Mouse (Mus musculus): Measurements from ENCODE around the gene Cbx3.
"Not testable (repeated sequence)": the region's sequence is repeated elsewhere in the genome, so short reads cannot be mapped to it uniquely, and the experiment has no call there.

Cbx3 gene

DNA sequence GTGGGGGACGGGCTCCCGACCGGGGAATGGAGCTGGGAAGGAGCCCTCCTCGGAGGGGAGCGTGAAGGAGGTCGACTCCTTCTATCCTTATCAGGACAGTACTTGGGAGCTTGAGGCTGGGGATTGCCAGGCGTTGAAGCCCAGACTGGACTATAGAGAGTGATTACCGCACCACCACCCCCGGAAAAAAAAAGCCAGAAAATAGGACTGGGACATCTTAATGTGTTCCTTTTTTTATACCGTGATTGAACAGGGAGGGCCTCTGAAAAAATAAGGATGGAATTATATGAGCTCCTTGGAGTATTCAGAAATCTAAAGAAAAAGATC, 982 bp downstream of the Cbx3 start:
- DNase-seq, result no peak

DNA sequence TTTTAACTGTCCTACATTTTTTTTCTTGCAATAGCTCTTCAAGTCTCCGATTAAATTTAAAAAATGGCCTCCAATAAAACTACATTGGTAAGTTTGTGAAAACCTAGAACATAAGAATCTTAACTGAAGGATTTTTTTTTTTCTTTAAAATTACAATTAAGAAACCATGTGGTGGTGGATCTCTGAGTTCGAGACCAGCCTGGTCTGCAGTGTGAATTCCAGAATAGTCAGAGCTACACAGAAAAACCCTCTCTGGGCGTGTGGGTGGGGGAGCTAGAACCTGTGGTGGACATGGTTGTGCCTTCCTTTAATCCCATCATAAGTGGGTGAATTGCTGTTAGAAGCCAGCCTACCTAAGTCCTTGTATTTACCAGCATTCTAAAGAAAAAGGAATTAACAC, 1.6 kb downstream of the Cbx3 start:
- no peak for DNase-seq

DNA sequence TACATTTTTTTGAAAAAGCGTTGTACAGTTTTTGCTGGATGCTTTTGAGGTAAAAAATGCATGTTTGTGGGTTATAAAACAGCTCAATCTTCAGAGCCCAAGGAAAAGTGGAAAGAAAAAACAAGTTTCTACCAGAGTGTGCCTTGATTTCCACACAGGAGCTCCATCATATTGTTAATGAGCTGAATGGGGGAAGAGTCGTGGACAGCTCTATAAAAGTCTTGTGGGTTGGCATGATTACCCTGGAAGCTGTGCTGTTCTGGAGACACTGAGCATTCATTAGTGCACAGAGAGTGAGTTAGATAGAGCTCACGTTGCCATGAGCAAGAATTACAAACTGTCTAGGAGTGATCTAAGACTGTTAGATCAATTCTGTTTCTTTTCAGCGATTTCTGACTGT, 2.1 kb downstream of the Cbx3 start:
- no peak for DNase-seq

DNA sequence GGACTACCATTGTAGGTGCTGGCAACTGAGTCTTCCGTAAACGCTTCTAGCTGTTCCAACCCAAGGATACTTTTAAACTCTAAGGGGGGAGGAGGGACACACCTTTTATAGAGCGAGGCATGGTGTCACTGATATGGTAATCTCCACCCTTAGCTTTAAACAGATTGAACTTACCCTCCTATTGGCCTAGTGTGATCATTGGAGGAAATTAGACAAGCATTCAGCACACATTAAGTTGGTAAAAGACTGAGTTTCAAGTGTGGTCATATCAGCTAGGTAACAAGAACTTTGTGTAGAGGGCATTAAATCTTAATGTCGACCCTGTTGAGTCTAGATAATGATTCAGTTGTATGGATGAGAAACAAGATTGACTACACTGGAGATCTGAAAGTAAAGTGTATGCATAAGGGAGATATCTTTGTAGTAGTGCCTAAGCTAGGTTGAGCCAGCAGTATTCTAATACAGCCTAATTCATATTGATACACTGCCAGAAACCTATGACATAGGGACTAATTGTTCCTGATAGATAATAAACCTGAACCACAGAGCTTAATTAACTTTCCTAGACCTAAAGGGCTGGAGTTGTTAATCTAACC, 9.1 kb downstream of the Cbx3 start:
- no peak for DNase-seq

DNA sequence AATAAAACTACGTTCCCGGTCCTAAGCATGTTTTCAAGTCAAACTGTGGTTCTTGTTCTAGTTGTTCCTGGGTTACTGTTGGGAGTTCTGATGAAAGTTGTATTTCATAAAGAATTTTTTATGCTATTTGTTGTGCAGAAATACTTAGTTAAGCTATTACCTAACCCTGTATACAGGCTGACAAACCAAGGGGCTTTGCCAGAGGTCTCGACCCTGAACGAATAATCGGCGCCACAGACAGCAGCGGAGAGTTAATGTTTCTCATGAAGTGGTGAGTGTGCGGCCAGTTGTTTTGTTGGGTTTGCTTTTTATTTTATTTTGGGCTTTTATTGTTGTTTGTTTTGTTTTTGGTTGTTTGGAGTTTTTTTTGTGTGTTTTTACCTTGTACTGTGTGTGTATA, 11.4 kb downstream of the Cbx3 start:
- no peak for DNase-seq

DNA sequence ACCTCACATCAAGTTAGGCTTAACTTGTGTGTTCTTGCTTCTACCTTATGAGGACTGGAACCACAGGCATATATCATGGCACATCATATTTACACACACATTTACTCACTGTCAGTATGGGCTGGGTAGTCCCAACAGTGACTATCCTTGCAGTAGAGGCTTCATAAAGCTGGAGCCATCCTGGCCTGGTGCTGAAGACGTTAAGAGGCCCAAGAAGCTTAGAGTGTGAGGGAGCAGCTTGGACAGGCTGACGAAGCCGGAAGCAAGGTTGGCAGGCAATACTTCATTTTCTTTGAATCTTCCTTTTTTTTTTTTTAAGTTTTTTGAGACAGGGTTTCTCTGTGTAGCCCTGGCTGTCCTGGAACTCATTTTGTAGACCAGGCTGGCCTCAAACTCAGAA, 13.7 kb downstream of the Cbx3 start:
- DNase-seq, result no peak

DNA sequence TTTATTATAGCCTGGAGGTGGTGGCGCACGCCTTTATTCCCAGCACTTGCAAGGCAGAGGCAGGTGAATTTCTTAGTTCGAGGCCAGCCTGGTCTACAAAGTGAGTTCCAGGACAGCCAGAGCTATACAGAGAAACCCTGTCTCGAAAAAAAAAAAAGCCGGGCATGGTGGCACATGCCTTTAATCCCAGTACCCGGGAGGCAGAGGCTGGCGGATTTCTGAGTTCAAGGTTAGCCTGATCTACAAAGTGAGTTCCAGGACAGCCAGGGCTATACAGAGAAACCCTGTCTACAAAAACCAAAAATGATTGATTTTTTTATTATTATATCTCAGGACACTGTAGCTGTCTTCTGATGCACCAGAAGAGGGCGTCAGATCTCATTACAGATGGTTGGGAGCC, 14.4 kb downstream of the Cbx3 start:
- not testable (repeated sequence) for DNase-seq

DNA sequence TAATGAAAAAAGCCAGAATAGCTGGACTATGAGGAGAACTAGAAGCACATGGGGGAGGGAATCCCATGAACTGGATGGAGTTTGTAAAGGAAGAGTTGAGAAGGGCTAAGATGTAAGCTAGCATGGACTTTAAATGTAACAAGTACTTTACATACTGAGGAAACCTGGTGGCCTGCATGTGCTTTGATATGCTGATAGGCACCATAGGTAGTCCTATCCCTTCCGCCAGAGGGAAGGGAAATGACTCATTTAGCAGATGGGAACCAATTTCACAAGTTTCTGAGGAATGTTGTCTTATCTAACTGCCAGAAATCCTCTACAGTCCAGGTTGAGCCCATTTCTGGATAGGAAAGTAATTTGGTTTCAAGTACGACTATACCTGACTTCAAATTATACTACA, 15.5 kb downstream of the Cbx3 start:
- DNase-seq, result no peak

DNA sequence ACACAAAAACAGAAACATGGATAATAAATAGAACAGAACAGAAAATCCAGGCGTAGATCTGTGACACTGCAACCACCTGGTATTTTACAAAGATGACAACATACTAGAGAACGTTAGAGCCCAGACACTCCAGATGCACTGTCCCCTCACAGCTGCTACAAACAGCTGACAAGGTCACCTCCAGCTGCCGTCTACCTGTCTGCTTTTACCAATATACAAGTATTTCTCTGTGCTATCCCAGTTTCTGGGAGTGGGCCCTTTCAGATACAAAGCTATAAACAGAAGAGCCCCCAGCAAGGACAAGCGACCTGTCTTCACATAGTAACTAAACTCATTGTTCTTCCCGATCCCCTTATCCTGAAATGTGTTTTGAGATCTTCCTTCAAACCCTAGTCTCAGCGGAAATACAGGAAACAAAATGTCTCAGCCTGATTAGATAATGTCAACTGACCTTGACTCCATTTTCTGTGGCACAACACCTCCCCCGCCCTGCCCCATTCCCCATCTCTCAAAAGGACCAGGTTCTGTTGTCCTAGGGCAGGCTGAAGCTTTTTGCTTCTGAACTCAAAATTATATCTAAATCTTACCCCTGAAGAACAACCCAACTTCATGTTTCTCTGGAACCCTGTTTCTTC, 16.0 kb downstream of the Cbx3 start:
- DNase-seq, result no peak

DNA sequence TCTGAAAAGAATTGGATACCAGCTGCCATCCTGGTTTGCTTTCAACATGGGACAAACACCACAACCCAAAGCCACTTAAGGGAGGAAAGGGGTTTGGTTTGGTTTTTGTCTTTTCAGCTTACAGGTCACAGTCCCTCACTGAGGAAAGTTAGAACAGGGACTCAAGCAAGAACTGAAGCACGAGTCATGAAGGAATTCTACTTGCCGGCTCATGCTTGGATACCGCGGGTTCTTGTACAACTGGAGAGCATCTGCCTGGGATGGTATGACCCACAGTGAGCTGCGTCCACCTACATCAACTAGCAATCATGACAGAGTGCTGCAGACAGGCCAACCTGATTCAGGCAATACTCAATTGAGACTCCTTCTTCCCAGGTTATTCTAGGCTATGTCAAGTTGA, 16.6 kb downstream of the Cbx3 start:
- DNase-seq, result no peak

DNA sequence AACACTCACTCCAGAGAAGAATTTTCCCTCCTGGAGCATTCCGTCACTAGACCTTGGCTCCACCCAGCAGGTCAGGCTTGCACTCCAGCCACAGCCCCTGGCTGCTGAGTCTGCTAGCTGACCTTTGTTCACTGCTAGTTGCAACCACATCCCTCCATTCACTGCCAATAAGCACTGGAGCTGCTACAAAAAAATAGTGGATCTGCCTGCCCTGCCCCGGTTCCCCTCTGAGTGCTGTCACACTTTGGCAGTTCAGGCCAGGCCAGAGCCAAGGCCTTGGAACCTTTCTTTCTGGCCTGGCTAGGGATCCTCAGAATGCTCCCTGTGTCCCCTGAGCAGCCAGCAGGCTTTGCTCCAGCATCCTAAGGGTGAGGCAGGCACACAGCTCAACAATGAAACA, 19.6 kb downstream of the Cbx3 start:
- DNase-seq, result peak; percentile 70 to 79

DNA sequence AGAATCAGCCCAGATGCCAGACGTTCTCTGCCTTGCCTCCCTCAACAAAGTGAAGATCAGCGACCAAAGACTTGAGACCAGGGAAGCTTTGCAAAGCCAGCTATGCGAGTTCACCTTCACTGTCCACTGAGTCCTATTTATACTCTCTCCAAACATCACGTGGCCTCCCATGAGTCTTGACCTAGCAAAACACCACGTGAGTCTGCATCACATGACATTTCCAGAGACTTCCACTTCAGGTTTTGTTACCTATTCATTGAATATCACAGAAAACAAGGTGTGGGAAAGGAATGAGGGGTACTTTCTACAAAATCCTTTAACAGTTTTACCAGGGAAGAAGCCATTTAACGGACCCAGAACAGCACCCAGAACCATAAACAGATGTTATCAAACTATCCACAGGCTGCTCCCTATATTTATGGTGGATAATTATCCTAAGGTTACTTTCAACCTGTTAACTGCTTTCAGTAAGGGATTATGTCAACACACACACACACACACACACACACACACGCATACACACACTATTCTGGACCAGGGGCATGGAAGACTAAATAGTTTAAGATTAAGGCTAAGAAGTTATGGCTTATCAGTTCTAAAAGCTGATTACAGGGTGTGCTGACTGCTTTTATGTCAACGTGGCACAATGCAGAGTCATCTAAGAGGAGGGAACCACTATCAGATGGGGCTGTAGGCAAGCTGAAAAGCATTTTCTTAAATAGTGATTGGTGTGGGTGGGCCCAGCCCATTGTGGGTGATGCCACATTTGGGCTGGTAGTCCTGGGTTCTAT, 27.4 kb downstream of the Cbx3 start:
- DNase-seq, result no peak

DNA sequence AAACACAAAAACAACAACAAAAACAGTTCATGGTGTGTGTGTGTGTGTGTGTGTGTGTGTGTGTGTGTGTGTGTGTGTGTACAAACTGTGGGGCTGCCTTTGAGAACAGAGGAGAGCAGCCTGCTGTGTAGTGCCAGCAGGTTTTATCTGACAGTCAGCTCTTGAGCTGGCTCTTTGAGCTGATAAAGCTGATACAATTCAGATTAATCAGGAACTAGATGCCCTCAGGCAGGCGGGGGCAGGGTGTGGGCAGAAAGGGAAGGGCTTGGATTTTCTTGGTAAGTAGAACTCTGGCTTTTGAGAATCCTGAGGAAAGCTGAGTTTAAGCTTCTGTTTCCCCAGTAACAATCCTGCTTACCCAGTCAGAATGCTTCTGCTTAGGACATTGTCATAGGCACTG, 35.5 kb downstream of the Cbx3 start:
- DNase-seq, result no peak

DNA sequence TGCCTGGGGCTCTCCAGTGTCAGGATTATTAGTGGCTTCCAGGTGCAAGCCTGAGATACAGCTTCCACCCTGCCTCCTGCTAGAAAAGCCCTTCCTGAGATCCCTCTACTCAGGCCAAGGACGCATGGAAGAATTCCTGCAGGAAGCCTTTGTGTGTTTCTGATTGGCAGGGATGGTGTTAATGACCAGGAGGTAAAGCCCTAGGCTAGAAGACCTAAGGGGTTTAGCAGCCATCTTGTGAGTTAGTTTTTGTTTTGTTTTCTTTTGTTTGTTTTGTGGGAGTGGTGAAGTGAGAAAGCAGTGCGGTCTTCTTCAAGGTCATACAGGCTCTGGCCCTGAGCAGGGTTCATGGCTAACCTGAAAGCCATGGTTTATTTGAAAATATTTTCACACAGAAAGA, 37.4 kb downstream of the Cbx3 start:
- DNase-seq, result no peak

DNA sequence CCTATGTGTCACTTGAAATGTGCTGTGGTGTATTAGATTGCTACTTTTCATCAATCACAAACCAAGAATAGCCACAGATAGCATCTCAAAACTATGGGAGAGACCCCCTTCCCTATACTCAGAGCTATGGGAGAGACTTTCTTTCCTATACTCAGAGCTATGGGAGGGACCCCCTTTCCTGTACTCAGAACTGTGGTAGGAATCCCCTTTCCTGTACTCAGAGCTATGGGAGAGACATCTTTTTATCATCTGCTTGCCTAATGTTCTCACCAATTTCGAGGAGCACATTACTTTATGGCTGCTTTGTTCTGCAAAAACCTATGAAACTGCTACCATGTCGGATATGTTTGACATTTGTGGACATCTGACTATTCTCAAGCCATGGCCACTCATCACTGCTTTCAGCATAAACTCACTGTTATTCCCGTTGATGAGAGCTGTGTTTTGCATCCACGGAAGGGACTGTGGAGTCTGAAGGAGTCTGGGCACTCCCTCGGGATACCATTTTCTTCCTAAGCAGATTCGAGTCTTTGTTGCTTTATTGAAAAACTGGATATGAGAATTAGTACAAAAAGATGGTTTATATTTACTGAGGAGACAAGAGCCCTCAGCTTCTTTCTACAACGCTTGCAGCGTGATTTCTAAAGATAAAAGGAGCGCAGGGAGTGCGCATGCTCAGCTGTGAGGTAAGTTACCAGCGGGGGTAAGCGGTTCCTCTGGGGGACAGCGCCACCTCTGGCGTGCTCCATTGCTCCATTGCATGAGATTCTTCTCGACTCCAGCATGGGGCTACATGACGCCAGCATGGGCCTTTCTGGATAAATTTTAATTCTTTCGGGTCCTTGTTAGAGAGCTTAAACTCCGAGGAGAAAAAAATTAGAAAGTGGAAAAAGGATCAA, 38.8 kb downstream of the Cbx3 start:
- peak; percentile 78 to 85 for DNase-seq

DNA sequence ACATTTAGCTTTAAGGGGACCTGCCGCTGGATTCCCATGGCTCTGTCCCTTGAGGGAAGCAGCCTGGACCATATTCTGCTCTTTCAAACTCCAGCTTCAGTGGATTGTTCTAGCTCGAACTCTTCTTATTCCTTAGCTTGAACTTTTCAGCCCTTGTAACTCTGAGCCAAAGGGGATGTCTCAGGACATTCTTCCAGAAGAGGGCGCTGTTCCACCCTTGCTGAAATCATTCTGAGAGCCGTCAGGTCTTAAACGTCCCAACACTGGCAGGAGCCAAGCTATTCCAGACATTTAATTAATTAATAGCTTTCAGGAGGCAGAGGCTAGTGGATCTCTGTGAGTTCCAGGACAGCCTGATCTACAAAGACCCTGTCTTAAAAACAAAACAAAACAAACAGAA, 39.9 kb downstream of the Cbx3 start:
- DNase-seq, result peak in 1 of 2 experiments; percentile 36

DNA sequence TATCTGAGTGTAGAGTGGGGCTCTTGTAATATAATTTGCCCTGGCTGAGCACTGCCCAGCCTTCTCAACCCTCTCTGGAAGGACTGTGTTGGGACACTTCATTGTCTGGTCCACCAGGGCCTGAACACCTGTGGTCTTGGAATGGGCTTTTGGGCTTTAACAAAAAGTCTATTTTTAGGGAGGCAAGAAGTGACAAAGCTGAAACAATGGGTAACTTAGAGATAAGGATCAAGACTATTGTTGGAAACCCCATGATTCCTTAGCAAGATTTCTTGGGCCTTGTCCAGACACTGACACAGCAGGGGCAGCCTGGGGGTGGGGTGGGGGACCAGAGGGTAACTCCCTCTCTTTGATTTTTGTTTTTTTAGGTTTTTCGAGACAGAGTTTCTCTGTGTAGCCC, 40.8 kb downstream of the Cbx3 start:
- no peak for DNase-seq

DNA sequence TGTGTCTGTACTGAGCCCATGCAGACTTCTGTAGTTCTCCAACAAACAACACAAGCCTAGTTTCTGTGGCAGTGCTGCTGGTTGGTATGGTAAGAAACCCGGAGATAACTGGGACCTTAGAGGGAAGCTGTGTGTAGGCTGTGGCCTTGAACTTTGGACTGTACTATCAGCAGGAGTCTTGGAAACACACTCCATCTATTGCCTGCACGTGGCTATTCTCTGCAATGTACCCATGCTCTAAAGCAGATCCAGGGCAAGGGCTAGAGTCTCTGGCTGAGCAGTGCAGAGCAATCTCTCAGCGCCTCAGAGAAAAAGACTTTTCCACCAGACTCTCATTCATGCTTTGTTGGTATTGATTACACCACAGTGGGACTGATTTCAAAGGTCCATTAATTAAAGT, 43.6 kb downstream of the Cbx3 start:
- no peak for DNase-seq

DNA sequence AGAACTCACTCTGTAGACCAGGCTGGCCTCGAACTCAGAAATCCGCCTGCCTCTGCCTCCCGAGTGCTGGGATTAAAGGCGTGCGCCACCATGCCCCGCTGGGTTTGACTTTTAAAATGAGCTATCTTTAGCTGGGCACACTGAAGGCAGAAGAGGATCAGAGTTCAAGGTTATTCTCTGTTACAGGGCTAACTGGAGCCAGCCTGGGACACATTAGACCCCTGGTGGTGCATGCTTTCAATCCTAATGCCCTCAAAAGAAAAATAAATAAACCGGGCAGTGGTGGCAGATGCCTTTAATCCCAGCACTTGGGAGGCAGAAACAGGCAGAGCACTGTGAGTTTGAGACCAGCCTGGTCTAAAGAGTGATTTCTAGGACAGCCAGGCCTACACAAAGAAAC, 44.7 kb downstream of the Cbx3 start:
- DNase-seq, result no peak

DNA sequence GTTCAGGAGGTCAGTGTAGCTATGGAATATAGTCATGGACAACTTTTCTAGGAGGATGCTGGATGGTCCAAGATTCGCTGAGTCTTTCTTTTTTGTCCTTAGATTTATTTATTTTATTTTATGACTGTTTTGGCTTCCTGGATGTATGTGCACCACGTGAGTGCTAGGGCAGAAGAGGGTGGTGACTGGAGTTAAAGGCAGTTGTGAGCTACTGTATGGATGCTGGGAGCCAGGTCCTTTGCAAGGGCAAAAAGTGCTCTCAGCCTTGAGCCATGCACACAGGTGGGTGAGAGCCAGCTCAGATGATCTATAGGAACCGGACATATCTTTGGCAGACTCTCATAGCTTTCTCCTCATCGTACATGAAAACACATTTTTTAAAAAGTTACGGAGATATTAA, 53.1 kb downstream of the Cbx3 start:
- peak; percentile 15 to 20 for DNase-seq

DNA sequence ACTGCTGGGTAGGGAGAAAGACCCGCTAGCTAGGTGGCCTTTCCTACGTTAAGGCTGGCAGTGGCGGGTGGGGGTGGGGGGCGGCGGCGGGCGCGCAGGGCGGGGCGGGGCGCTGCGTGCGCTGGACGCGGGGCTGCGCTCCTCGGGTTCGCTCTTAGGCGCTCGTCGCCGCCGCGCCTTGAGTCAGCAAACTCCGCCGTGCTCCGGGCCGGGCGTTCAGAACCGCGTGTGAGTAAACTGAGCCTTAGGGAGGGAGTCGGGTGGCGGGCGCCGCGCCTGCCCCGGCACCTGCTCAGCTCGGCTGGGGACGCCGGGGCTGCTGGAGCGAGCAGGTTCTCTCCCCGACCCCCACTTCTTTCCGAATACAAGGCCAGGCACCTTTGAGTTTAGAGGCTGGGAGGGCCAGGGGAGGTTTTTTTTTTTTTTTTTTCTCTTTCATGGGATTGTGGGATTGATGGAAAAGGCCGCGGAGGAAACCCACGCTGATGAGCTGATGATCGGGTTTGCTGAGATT, 53.7 kb downstream of the Cbx3 start, which contains the start of gene Snx10:
Snx10 (plus strand) TSS at position 95 of the 514 bp plus-strand sequence.
- peak; percentile 67 to 74 for DNase-seq

DNA sequence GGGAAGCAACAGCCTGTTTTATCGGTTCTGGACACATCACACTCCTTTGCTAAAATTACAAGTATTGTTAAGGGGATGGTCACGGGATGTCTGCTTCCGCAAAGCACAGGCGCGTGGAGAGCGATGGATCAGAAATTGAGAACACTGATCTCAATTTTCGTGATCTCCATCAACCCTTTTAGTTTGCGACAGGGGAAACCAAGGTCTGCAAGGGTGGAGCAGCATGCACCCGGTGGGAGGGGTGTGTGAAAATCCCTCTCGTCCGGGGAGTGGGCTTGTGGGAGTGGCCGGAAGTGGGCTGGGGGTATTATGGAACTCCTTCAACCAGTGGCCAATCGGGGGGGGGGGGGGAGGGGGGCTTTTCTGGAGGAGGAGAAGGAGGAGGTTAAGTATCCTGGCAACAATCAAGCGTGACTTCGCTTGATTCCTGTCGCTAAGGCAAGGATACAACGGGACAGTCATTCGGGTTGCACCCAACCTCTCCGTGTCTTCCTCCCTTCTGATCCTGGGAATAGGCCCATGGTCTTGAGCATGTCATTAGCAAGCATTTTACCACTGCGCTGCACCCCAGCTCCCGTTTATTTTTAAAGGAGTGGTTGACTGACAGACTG, 54.3 kb downstream of the Cbx3 start:
- DNase-seq, result peak; percentile 36 to 38

DNA sequence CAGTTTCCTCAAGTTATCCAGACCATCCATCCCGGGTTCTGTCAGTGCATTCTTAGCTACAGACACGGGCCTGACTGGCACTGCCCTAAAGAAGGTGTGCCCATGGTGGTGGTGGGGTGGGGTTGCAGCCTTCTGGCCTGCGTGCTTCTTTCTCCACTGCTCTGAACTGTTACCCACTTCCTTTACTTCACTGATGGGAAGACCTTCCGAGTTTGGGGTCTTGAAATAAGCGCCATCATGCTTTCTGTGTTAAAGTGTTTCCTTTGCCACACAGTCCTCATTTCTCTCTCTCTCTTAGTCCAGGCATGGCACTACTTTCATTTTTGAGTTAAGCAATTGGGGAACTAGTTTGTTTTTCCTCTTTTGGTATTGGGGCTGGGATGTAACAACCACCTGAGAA, 54.8 kb downstream of the Cbx3 start:
- DNase-seq, result peak; percentile 20 to 22

Data from cerebellum, adult 18-20 months (tissue).